Mouse (Mus musculus) kidney, postnatal 0 days (tissue): Measurements from ENCODE around the gene Trp53rkb. TPM values are rescaled to one million over a fixed set of nuclear protein-coding genes. Genes with fewer than 3 reads are reported as not detected.
A peak's percentile ranks its signal among the peaks of the same experiment; 100 is the strongest.

Source experiments
- ATAC-seq: fragments of 200-750 bp; cut with Nextera tagmentation; replicated peaks from 2 replicates; pipeline ENCODE4 v1.8.0; 2017; ENCODE audit warnings: low read depth, moderate number of reproducible peaks, moderate TSS enrichment, moderate library complexity; ENCODE audit not compliant: low FRiP score
- DNase-seq: peaks from one replicate; pipeline ENCODE4 v3.0.0-alpha.2; 2016; ENCODE audit warnings: low spot score
- H3K27ac ChIP-seq: fragments of 300-500 bp; sonication (generic); 2 replicates; pipeline ENCODE4 v1.5.1; 2014; ENCODE audit warnings: mild to moderate bottlenecking
- H3K27me3 ChIP-seq: fragments of 300-500 bp; sonication (generic); 2 replicates; pipeline ENCODE4 v1.6.1; 2014; ENCODE audit warnings: low read length, mixed read lengths; ENCODE audit not compliant: insufficient read depth
- H3K36me3 ChIP-seq: fragments of 300-500 bp; sonication (generic); 2 replicates; pipeline ENCODE4 v1.6.1; 2014; ENCODE audit warnings: low read length, mixed read lengths; ENCODE audit not compliant: insufficient read depth
- H3K4me1 ChIP-seq: fragments of 300-500 bp; sonication (generic); replicated peaks from 2 replicates; pipeline ENCODE4 v1.6.1; 2014; ENCODE audit warnings: antibody characterized with exemption, low read length, mixed read lengths; ENCODE audit not compliant: insufficient read depth
- H3K4me2 ChIP-seq: fragments of 300-500 bp; sonication (generic); 2 replicates; pipeline ENCODE4 v1.6.1; 2014; ENCODE audit warnings: mild to moderate bottlenecking, low read length, moderate library complexity, mixed read lengths
- H3K4me3 ChIP-seq: fragments of 300-500 bp; sonication (generic); replicated peaks from 2 replicates; pipeline ENCODE4 v1.5.1; 2014; ENCODE audit warnings: low read depth, low read length
- H3K9ac ChIP-seq: fragments of 300-500 bp; sonication (generic); 2 replicates; pipeline ENCODE4 v1.6.1; 2014; ENCODE audit warnings: low read depth, low read length
- H3K9me3 ChIP-seq: fragments of 300-500 bp; sonication (generic); replicated peaks from 2 replicates; pipeline ENCODE4 v1.6.1; 2016; ENCODE audit warnings: low read length, inconsistent platforms, mixed read lengths
- CTCF ChIP-seq: IDR thresholded peaks from 2 replicates; pipeline ENCODE4 v1.5.1; 2016; ENCODE audit warnings: antibody characterized with exemption, low read depth, mild to moderate bottlenecking, moderate library complexity
- WGBS: fragments of 180-500 bp; shearing (Covaris S2); extraction: QIAGEN DNeasy Blood & Tissue Kit; methylation state at CpG from one replicate; pipeline ENCODE4 v1.1.7; 2014; 5-methylcytosine and 5-hydroxymethylcytosine counted together
- polyA plus RNA-seq: library from polyadenylated mRNA; unstranded; fragments of >200 nt; fragmentation: Nextera tagmentation; extraction: Ambion mirVana; gene quantifications from 2 replicates; pipeline ENCODE4 v1.2.1, GENCODE M21; 2015

The Trp53rkb gene
- polyA plus RNA-seq, 1 experiment from 2014 or later: 7.8 TPM

- TF ChIP-seq CTCF: no peak
- no peaks in the 10 kb centered on the region for H3K4me1 ChIP-seq
- H3K9ac ChIP-seq: no peak overlapping the region
- H3K27ac ChIP-seq: no peak overlapping the region
- no peak overlapping the region for H3K4me3 ChIP-seq
- no peaks in the 10 kb centered on the region for H3K27me3 ChIP-seq
- no peak overlapping the region for H3K4me2 ChIP-seq
- no peaks in the 10 kb centered on the region for H3K36me3 ChIP-seq
- no peak for ATAC-seq
- no peak for DNase-seq
- no peaks in the 10 kb centered on the region for H3K9me3 ChIP-seq
- 78% methylated on average over 4 of the region's 4 CpGs for WGBS
These were observed 38.1 kb upstream of the Trp53rkb start for GRCm38 (mm10) chr2:166754194-166754593.

- DNase-seq (no peak), ATAC-seq (no peak)
- Histone ChIP-seq H3K9ac (no peak overlapping the region), H3K4me1 (no peaks in the 10 kb centered on the region), H3K9me3 (no peaks in the 10 kb centered on the region), H3K4me3 (no peak overlapping the region), H3K27me3 (no peaks in the 10 kb centered on the region), H3K36me3 (no peaks in the 10 kb centered on the region), H3K27ac (no peak overlapping the region), H3K4me2 (no peak overlapping the region)
- WGBS: 77% methylated on average over 7 of the region's 7 CpGs
- TF ChIP-seq CTCF: no peak
These were observed 37.6 kb upstream of the Trp53rkb start for GRCm38 (mm10) chr2:166754760-166755159.

GRCm38 (mm10) chr2:166757969-166758368 lies 34.4 kb upstream of the Trp53rkb start:
- no peak for ATAC-seq
- Histone ChIP-seq H3K27ac (no peak overlapping the region), H3K9ac (no peak overlapping the region), H3K4me1 (no peaks in the 10 kb centered on the region), H3K27me3 (no peaks in the 10 kb centered on the region), H3K4me2 (no peak overlapping the region), H3K4me3 (no peak overlapping the region), H3K36me3 (no peaks in the 10 kb centered on the region), H3K9me3 (no peaks in the 10 kb centered on the region)
- no peak for TF ChIP-seq CTCF
- 25% methylated on average over 3 of the region's 3 CpGs for WGBS
- no peak for DNase-seq

- Histone ChIP-seq H3K4me3 (no peak overlapping the region), H3K4me1 (no peaks in the 10 kb centered on the region), H3K4me2 (no peak overlapping the region), H3K27me3 (no peaks in the 10 kb centered on the region), H3K9me3 (no peaks in the 10 kb centered on the region), H3K9ac (no peak overlapping the region), H3K36me3 (no peaks in the 10 kb centered on the region), H3K27ac (no peak overlapping the region)
- TF ChIP-seq CTCF: no peak
- WGBS: 40% methylated on average over 5 of the region's 5 CpGs
- DNase-seq (no peak), ATAC-seq (no peak)
These were observed 28.3 kb upstream of the Trp53rkb start for GRCm38 (mm10) chr2:166764051-166764450.

GRCm38 (mm10) chr2:166767591-166767990 lies 24.7 kb upstream of the Trp53rkb start:
- H3K4me2 ChIP-seq: no peak overlapping the region
- no peak overlapping the region for H3K9ac ChIP-seq
- no peaks in the 10 kb centered on the region for H3K27me3 ChIP-seq
- H3K27ac ChIP-seq: no peak overlapping the region
- 78% methylated on average over 9 of the region's 9 CpGs for WGBS
- H3K36me3 ChIP-seq: no peaks in the 10 kb centered on the region
- no peaks in the 10 kb centered on the region for H3K9me3 ChIP-seq
- ATAC-seq: no peak
- DNase-seq: no peak
- H3K4me1 ChIP-seq: no peaks in the 10 kb centered on the region
- H3K4me3 ChIP-seq: no peak overlapping the region
- no peak for TF ChIP-seq CTCF

- no peak overlapping the region for H3K27ac ChIP-seq
These were observed 20.9 kb upstream of the Trp53rkb start for GRCm38 (mm10) chr2:166771396-166771795.

GRCm38 (mm10) chr2:166773587-166773986 lies 18.7 kb upstream of the Trp53rkb start:
- Histone ChIP-seq H3K4me1 (no peaks in the 10 kb centered on the region), H3K27me3 (no peaks in the 10 kb centered on the region), H3K9me3 (no peaks in the 10 kb centered on the region), H3K4me3 (no peak overlapping the region), H3K36me3 (no peaks in the 10 kb centered on the region), H3K4me2 (no peak overlapping the region), H3K9ac (no peak overlapping the region), H3K27ac (no peak overlapping the region)
- DNase-seq (no peak), ATAC-seq (no peak)
- TF ChIP-seq CTCF: no peak
- WGBS: 85% methylated on average over 10 of the region's 10 CpGs

More at GRCm38 (mm10) chr2:166771396-166771795, 20.9 kb upstream of the Trp53rkb start:
- Histone ChIP-seq H3K9me3 (no peaks in the 10 kb centered on the region), H3K27me3 (no peaks in the 10 kb centered on the region), H3K4me1 (no peaks in the 10 kb centered on the region), H3K9ac (no peak overlapping the region), H3K4me2 (no peak overlapping the region), H3K4me3 (no peak overlapping the region), H3K36me3 (no peaks in the 10 kb centered on the region)
- no peak for TF ChIP-seq CTCF
- WGBS: 42% methylated on average over 11 of the region's 11 CpGs
- ATAC-seq (no peak), DNase-seq (peak; percentile 37)
